Mouse (Mus musculus) frontal cortex, postnatal 36 days (tissue): ENCODE results near the gene Smarca5.

ENCODE experiments used
- DNase-seq, 2 experiments: peaks; one replicate each; pipeline ENCODE4 v3.0.0; 2022; ENCODE audit warnings: low spot score in 2 of 2

The Smarca5 gene

GRCm38 (mm10) chr8:80669277-80669901 lies 69.9 kb downstream of the Smarca5 start:
- no peak for DNase-seq

- no peak for DNase-seq
These were observed 75.8 kb downstream of the Smarca5 start for GRCm38 (mm10) chr8:80663476-80663875.

GRCm38 (mm10) chr8:80661055-80661454 lies 78.2 kb downstream of the Smarca5 start:
- DNase-seq: no peak

GRCm38 (mm10) chr8:80657639-80658038 lies 81.7 kb downstream of the Smarca5 start:
- DNase-seq: no peak
